Mouse (Mus musculus) thymus, adult 2 months (tissue): ENCODE measurements at regions not wholly inside any gene's neighbourhood (a gene's known extent, or its start where the extent isn't known, plus 50 kb on each side); places are given as distances from the start of the nearest gene placed in this dataset.

ENCODE experiments used
- DNase-seq: peaks from one replicate; pipeline ENCODE4 v3.0.0; 2021
- H3K27ac ChIP-seq: fragments of 200-500 bp; 2 replicates; pipeline ENCODE4 v1.5.1; 2012; ENCODE audit warnings: low read length, control low read depth; ENCODE audit not compliant: control insufficient read depth, insufficient read depth
- H3K27me3 ChIP-seq: fragments of 200-500 bp; 2 replicates; pipeline ENCODE4 v1.6.1; 2012; ENCODE audit warnings: mild to moderate bottlenecking, low read length, moderate library complexity, mixed read lengths; ENCODE audit not compliant: control insufficient read depth, insufficient read depth
- H3K36me3 ChIP-seq: fragments of 200-500 bp; 2 replicates; pipeline ENCODE4 v1.6.1; 2012; ENCODE audit warnings: mild to moderate bottlenecking, low read length, moderate library complexity; ENCODE audit not compliant: control insufficient read depth, insufficient read depth
- H3K4me1 ChIP-seq: fragments of 200-500 bp; replicated peaks from 2 replicates; pipeline ENCODE4 v1.6.1; 2012; ENCODE audit warnings: low read length; ENCODE audit not compliant: control insufficient read depth, insufficient read depth
- H3K4me3 ChIP-seq: fragments of 200-500 bp; 2 replicates; pipeline ENCODE4 v1.5.1; 2012; ENCODE audit warnings: mild to moderate bottlenecking, low read length, control low read depth, moderate library complexity; ENCODE audit not compliant: control insufficient read depth, insufficient read depth
- CTCF ChIP-seq: fragments of 200-500 bp; IDR thresholded peaks from 2 replicates; pipeline ENCODE4 v1.5.1; 2012; ENCODE audit warnings: mild to moderate bottlenecking, control low read depth, low read length, moderate library complexity, borderline replicate concordance; ENCODE audit not compliant: control insufficient read depth, poor library complexity, insufficient read depth; ENCODE audit errors: extremely low read depth
- POLR2A ChIP-seq: fragments of 200-500 bp; IDR thresholded peaks from 2 replicates; pipeline ENCODE4 v1.6.1; 2012; ENCODE audit warnings: mild to moderate bottlenecking, low read length, control low read depth, moderate library complexity; ENCODE audit not compliant: control insufficient read depth, poor library complexity, insufficient read depth; ENCODE audit errors: extremely low read depth
- WGBS: fragments of 180-500 bp; shearing (Covaris S2); methylation state at CpG from one replicate; pipeline ENCODE4 v1.1.7; 2018; 5-methylcytosine and 5-hydroxymethylcytosine counted together

GRCm38 (mm10) chr3:80331776-80332175 is 447.4 kb downstream of the Fam198b start:
- H3K36me3 ChIP-seq = no peaks in the 10 kb centered on the region
- DNase-seq = no peak
- no peaks in the 10 kb centered on the region for H3K4me1 ChIP-seq
- H3K27me3 ChIP-seq = no peaks in the 10 kb centered on the region
- TF ChIP-seq CTCF = no peak
- TF ChIP-seq POLR2A = no peak
- no peak overlapping the region for H3K4me3 ChIP-seq
- no peak overlapping the region for H3K27ac ChIP-seq
- WGBS = 85% methylated on average over 3 of the region's 3 CpGs

- Histone ChIP-seq H3K4me3 (no peak overlapping the region), H3K36me3 (no peaks in the 10 kb centered on the region), H3K27me3 (no peaks in the 10 kb centered on the region), H3K4me1 (no peaks in the 10 kb centered on the region), H3K27ac (no peak overlapping the region)
- no peak for DNase-seq
- 97% methylated on average over 4 of the region's 4 CpGs for WGBS
- TF ChIP-seq POLR2A (no peak), CTCF (no peak)
These were observed 450.1 kb downstream of the Fam198b start for GRCm38 (mm10) chr3:80334446-80334893.

- no peak overlapping the region for H3K4me3 ChIP-seq
- WGBS = 97% methylated on average over 8 of the region's 8 CpGs
- no peak for DNase-seq
- H3K27ac ChIP-seq = no peak overlapping the region
- H3K4me1 ChIP-seq = no peaks in the 10 kb centered on the region
- H3K27me3 ChIP-seq = no peaks in the 10 kb centered on the region
- no peak for TF ChIP-seq CTCF
- no peak for TF ChIP-seq POLR2A
- H3K36me3 ChIP-seq = no peaks in the 10 kb centered on the region
These were observed 451.9 kb downstream of the Fam198b start for GRCm38 (mm10) chr3:80336123-80336674.

- no peak overlapping the region for H3K27ac ChIP-seq
- DNase-seq = no peak
- H3K4me1 ChIP-seq = no peaks in the 10 kb centered on the region
- H3K36me3 ChIP-seq = no peaks in the 10 kb centered on the region
- H3K27me3 ChIP-seq = no peaks in the 10 kb centered on the region
- H3K4me3 ChIP-seq = no peak overlapping the region
- TF ChIP-seq CTCF (no peak), POLR2A (no peak)
These were observed 434.7 kb downstream of the Gria2 start for GRCm38 (mm10) chr3:80367972-80368371.

- Histone ChIP-seq H3K4me3 (no peak overlapping the region), H3K4me1 (no peaks in the 10 kb centered on the region), H3K27ac (no peak overlapping the region), H3K36me3 (no peaks in the 10 kb centered on the region), H3K27me3 (no peaks in the 10 kb centered on the region)
- no peak for DNase-seq
- 91% methylated on average over 4 of the region's 4 CpGs for WGBS
- TF ChIP-seq POLR2A = no peak
- TF ChIP-seq CTCF = no peak
These were observed 433.3 kb downstream of the Gria2 start for GRCm38 (mm10) chr3:80369214-80369941.

GRCm38 (mm10) chr3:80372436-80372835 is 430.2 kb downstream of the Gria2 start:
- no peak overlapping the region for H3K27ac ChIP-seq
- no peaks in the 10 kb centered on the region for H3K36me3 ChIP-seq
- no peaks in the 10 kb centered on the region for H3K27me3 ChIP-seq
- no peak for DNase-seq
- 68% methylated on average over 3 of the region's 3 CpGs for WGBS
- no peak for TF ChIP-seq CTCF
- no peak for TF ChIP-seq POLR2A
- H3K4me3 ChIP-seq = no peak overlapping the region
- no peaks in the 10 kb centered on the region for H3K4me1 ChIP-seq

- no peak overlapping the region for H3K27ac ChIP-seq
- DNase-seq = no peak
- WGBS = 94% methylated on average over 2 of the region's 2 CpGs
- no peak overlapping the region for H3K4me3 ChIP-seq
- no peaks in the 10 kb centered on the region for H3K4me1 ChIP-seq
- H3K27me3 ChIP-seq = no peaks in the 10 kb centered on the region
- no peaks in the 10 kb centered on the region for H3K36me3 ChIP-seq
- TF ChIP-seq POLR2A (no peak), CTCF (no peak)
These were observed 416.6 kb downstream of the Gria2 start for GRCm38 (mm10) chr3:80385986-80386385.
